Mouse (Mus musculus): ENCODE results near the gene Nr6a1.

Nr6a1 gene

GRCm38 (mm10) chr2:38779939-38780338 is 147.5 kb downstream of the Nr6a1 start:
- DNase-seq, result no peak

GRCm38 (mm10) chr2:38777326-38777725 is 150.2 kb downstream of the Nr6a1 start:
- no peak for DNase-seq

- DNase-seq, result no peak
These were observed 152.6 kb downstream of the Nr6a1 start for GRCm38 (mm10) chr2:38774936-38775335.

GRCm38 (mm10) chr2:38771478-38771797 is 156.1 kb downstream of the Nr6a1 start:
- peak; percentile 12 for DNase-seq

- DNase-seq, result no peak
These were observed 156.6 kb downstream of the Nr6a1 start for GRCm38 (mm10) chr2:38770772-38771477.

GRCm38 (mm10) chr2:38767177-38767931 is 160.1 kb downstream of the Nr6a1 start:
- no peak for DNase-seq

- DNase-seq, result no peak
These were observed 187.6 kb downstream of the Nr6a1 start for GRCm38 (mm10) chr2:38739847-38740246.

GRCm38 (mm10) chr2:38739410-38739809 is 188.1 kb downstream of the Nr6a1 start:
- DNase-seq, result peak; percentile 84

GRCm38 (mm10) chr2:38738601-38739301 is 188.7 kb downstream of the Nr6a1 start:
- DNase-seq, result no peak

GRCm38 (mm10) chr2:38735740-38736139 is 191.7 kb downstream of the Nr6a1 start:
- no peak for DNase-seq

- no peak for DNase-seq
These were observed 192.8 kb downstream of the Nr6a1 start for GRCm38 (mm10) chr2:38734721-38735120.

- no peak for DNase-seq
These were observed 197.1 kb downstream of the Nr6a1 start for GRCm38 (mm10) chr2:38730331-38730827.

- DNase-seq, result no peak
These were observed 202.1 kb downstream of the Nr6a1 start for GRCm38 (mm10) chr2:38725427-38725826.

GRCm38 (mm10) chr2:38723378-38723777 is 204.1 kb downstream of the Nr6a1 start:
- no peak for DNase-seq

GRCm38 (mm10) chr2:38722076-38722475 is 205.4 kb downstream of the Nr6a1 start:
- DNase-seq, result no peak

GRCm38 (mm10) chr2:38720661-38721060 is 206.8 kb downstream of the Nr6a1 start:
- DNase-seq, result no peak

- DNase-seq, result no peak
These were observed 208.1 kb downstream of the Nr6a1 start for GRCm38 (mm10) chr2:38719354-38719753.

GRCm38 (mm10) chr2:38718676-38719075 is 208.8 kb downstream of the Nr6a1 start:
- no peak for DNase-seq

- no peak for DNase-seq
These were observed 210.1 kb downstream of the Nr6a1 start for GRCm38 (mm10) chr2:38717436-38717835.

- DNase-seq, result no peak
These were observed 213.2 kb downstream of the Nr6a1 start, which contains the start of gene Nr5a1 for GRCm38 (mm10) chr2:38714324-38714723. Gene Nr5a1 (minus strand): TSS chr2:38714542.

GRCm38 (mm10) chr2:38713596-38713995 is 213.9 kb downstream of the Nr6a1 start:
- no peak for DNase-seq

GRCm38 (mm10) chr2:38712769-38713125 is 214.7 kb downstream of the Nr6a1 start:
- DNase-seq, result no peak

GRCm38 (mm10) chr2:38712076-38712768 is 215.3 kb downstream of the Nr6a1 start:
- no peak for DNase-seq

Measured in lung, postnatal 14 days (tissue).